Mouse (Mus musculus) olfactory bulb, adult 2 months (tissue): Measurements from ENCODE around the gene Mycl.

Experiments
- CTCF ChIP-seq: fragments of 200-500 bp; IDR thresholded peaks from 2 replicates; pipeline ENCODE4 v1.5.1; 2012; ENCODE audit warnings: low read depth, mild to moderate bottlenecking, low read length, moderate library complexity; ENCODE audit not compliant: insufficient read depth
- POLR2A ChIP-seq: fragments of 200-500 bp; IDR thresholded peaks from 2 replicates; pipeline ENCODE4 v1.6.1; 2012; ENCODE audit warnings: mild to moderate bottlenecking, low read depth, low read length, moderate library complexity; ENCODE audit not compliant: insufficient read depth

DNA sequence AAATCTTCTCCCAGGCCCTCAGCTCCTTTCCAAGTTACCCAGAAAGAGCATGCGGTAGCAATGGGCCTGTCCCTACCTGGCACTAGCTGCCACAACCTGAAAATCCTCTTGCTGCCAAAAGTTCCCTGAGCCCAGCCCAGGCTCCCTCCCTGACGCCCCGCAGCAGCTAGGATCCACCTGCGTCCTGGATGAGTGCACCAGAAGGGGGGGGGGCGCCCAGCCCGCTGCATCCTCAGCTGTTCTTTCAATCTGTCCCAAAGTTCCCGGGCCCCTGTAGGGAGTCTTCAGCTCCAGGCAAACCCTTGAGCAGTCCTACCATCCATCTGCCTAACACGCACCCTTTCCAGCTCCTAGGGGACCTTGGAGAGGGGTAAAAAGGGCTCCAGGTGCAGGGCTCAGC, 35.6 kb upstream of the Mycl start:
- no peak for TF ChIP-seq POLR2A
- no peak for TF ChIP-seq CTCF
